Mouse (Mus musculus) limb, embryonic 15.5 days (tissue): ENCODE results near the gene Slc25a25. TPM values are rescaled to one million over a fixed set of nuclear protein-coding genes. Genes with fewer than 3 reads are reported as not detected.

ENCODE experiments used
- polyA plus RNA-seq: library from polyadenylated mRNA; unstranded; fragments of >200 nt; fragmentation: Nextera tagmentation; extraction: Ambion mirVana; gene quantifications from 2 replicates; pipeline ENCODE4 v1.2.1, GENCODE M21; 2015

Slc25a25 gene
- polyA plus RNA-seq, 1 experiment from 2014 or later = 17.5 TPM

Other genes with a start within 250 kb of the Slc25a25 start
- 23.2 and 23.9 TPM in 2 replicates for gene Pomt1, start 214.9 kb downstream of the Slc25a25 start, polyA plus RNA-seq
- gene Uck1, start 191.3 kb downstream of the Slc25a25 start, polyA plus RNA-seq = 62.2 and 68.1 TPM in 2 replicates
- gene Golga2, start 164.1 kb downstream of the Slc25a25 start, polyA plus RNA-seq = 36.5 and 36.6 TPM in 2 replicates
- gene Swi5, start 163.4 kb downstream of the Slc25a25 start, polyA plus RNA-seq = 370 and 413 TPM in 2 replicates
- 42.7 and 46.2 TPM in 2 replicates for gene Ciz1, start 99.1 kb downstream of the Slc25a25 start, polyA plus RNA-seq
- 20.5 and 26.6 TPM in 2 replicates for gene Dnm1, start 98.1 kb downstream of the Slc25a25 start, polyA plus RNA-seq
- gene 1110008P14Rik, start 69.5 kb downstream of the Slc25a25 start, polyA plus RNA-seq = 58.0 and 67.7 TPM in 2 replicates
- gene Lcn2, start 63.2 kb downstream of the Slc25a25 start, polyA plus RNA-seq = 3.2 and 3.9 TPM in 2 replicates
- gene Ptges2, start 55.5 kb downstream of the Slc25a25 start, polyA plus RNA-seq = 24.9 and 26.0 TPM in 2 replicates
- 5.6 and 6.0 TPM in 2 replicates for gene Naif1, start 988 bp downstream of the Slc25a25 start, polyA plus RNA-seq
- gene Fam102a, start 83.9 kb upstream of the Slc25a25 start, polyA plus RNA-seq = 14.7 and 17.3 TPM in 2 replicates
- 114 and 117 TPM in 2 replicates for gene Dpm2, start 119.4 kb upstream of the Slc25a25 start, polyA plus RNA-seq
- 0.12 and 0.82 TPM in 2 replicates for gene Pip5kl1, start 123.4 kb upstream of the Slc25a25 start, polyA plus RNA-seq
- not detected in 2 replicates for gene 9430097D07Rik, start 124.2 kb upstream of the Slc25a25 start, polyA plus RNA-seq
- gene St6galnac4, start 135.7 kb upstream of the Slc25a25 start, polyA plus RNA-seq = 33.8 and 44.2 TPM in 2 replicates
- gene St6galnac6, start 148.3 kb upstream of the Slc25a25 start, polyA plus RNA-seq = 24.7 and 27.1 TPM in 2 replicates
- 46.9 and 132 TPM in 2 replicates for gene Ak1, start 170.3 kb upstream of the Slc25a25 start, polyA plus RNA-seq
- 64.6 and 71.5 TPM in 2 replicates for gene Eng, start 195.2 kb upstream of the Slc25a25 start, polyA plus RNA-seq